Mouse (Mus musculus) embryonic fibroblast, embryonic 13.5 days (primary cell): ENCODE measurements around the gene Micall1. TPM values are rescaled to one million over a fixed set of nuclear protein-coding genes. Genes with fewer than 3 reads are reported as not detected.

Experiments used
- H3K27ac ChIP-seq: 2 replicates; pipeline ENCODE4 v1.5.1; 2012; ENCODE audit warnings: low read length, control low read depth, inconsistent platforms; ENCODE audit not compliant: insufficient read depth
- H3K4me1 ChIP-seq: 2 replicates; pipeline ENCODE4 v1.6.1; 2011; ENCODE audit warnings: low read length; ENCODE audit not compliant: control insufficient read depth, insufficient read depth
- H3K4me3 ChIP-seq: 2 replicates; pipeline ENCODE4 v1.5.1; 2011; ENCODE audit warnings: mild to moderate bottlenecking, control low read depth, low read length; ENCODE audit not compliant: insufficient read depth
- CTCF ChIP-seq: IDR thresholded peaks from 2 replicates; pipeline ENCODE4 v1.5.1; 2011; ENCODE audit warnings: mild to moderate bottlenecking, control low read depth, low read length, moderate library complexity, borderline replicate concordance; ENCODE audit not compliant: insufficient read depth
- POLR2A ChIP-seq: IDR thresholded peaks from 2 replicates; pipeline ENCODE4 v1.6.1; 2011; ENCODE audit warnings: low read depth, mild to moderate bottlenecking, control low read depth, low read length, moderate library complexity
- polyA plus RNA-seq: library from polyadenylated mRNA; stranded (reverse); fragments of >200 nt; gene quantifications from 2 replicates; pipeline ENCODE4 v1.2.4, GENCODE M21; 2011; ENCODE audit warnings: low read depth; ENCODE audit not compliant: missing spikeins, insufficient read length

The Micall1 gene
- polyA plus RNA-seq = 17.0 and 27.4 TPM in 2 replicates

DNA sequence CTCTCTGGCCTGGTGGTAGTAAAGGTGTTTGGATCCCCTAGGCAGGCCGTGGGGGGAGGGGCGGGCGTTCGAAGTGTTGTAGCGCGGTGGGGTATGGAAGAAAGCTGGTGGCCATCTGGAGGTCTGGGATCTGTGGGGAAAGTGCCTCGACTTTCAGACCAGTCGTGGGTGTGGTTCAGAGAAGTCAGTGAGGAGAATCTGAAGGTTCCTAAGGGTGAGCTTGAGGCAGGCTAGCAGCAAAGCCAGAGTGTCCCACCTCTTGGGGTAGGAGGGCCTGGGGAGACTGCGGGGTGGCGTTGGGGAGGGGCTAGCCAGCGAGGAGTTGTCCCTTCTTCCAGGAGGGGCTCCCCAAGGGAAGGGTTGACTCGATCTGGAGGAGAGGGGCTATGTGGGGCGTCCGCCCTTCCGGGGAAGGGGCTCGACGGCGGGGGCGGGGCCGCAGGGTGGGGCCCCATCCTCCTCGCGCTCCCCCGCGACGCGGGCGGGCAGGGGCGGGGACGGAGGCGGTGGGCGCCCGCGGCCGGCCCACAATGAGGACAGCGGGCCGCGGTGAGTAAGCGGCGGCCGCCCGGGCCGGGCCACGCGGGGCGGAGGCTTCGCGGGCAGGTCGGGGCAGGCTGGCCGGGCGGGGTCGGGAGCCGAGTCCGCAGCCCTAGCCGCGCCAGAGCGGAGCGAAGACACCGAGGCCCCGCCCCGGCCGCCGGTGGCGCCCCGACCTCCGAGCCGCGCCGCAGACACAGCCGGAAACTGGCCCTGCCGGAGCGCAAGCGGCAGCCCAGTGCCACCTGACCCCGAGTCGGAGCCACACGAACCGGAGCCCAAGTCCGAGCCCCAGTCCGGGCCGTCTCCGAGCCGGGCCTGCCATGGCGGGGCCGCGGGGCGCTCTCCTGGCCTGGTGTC is at the start of gene Micall1:
Micall1 (plus strand) TSS at position 478 of the 900 bp plus-strand sequence.
- Histone ChIP-seq H3K27ac (peak within 1 kb of the TSS; percentile 98), H3K4me1 (peaks cover 8% of the 10 kb centered on the region; the same call in 1 of the 2 replicates), H3K4me3 (peak within 1 kb of the TSS; percentile 75)
- TF ChIP-seq CTCF (no peak), POLR2A (peak; percentile 71)

DNA sequence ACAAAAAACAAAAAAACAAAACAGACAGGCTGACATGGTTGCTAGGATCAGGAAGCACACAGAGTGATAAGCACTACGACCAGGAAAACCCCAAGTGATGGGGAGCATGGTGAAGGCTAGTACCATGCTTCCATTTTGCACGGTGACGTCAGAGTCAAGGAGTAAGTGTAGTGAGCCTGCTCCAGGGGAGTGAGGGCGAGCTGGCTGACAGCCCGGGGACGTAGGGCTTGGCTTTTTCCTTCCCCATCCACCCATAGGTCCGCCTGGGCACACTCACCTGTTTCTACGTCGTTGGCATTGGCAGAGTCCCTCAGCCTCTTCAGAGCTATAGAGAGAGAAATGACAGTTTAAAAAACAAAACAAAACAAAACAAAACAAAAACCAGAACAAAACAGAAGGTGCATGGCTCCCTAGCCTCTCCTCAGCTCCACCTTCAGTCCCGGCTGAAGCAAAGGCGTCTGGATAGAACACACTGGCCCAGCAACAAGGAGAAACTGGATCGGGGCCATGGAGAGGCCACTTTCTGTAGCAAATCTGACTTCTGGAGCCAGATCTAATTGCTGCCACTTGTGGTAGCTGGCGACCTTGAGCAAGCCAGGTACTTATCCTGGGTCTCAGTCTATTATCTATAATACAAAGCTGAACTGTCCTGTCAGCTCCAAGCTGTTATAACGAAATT is 47.7 kb upstream of the Micall1 start:
- H3K27ac ChIP-seq = no peak overlapping the region
- H3K4me3 ChIP-seq = no peak overlapping the region
- TF ChIP-seq POLR2A = no peak
- TF ChIP-seq CTCF = no peak
- H3K4me1 ChIP-seq = no peaks in the 10 kb centered on the region

DNA sequence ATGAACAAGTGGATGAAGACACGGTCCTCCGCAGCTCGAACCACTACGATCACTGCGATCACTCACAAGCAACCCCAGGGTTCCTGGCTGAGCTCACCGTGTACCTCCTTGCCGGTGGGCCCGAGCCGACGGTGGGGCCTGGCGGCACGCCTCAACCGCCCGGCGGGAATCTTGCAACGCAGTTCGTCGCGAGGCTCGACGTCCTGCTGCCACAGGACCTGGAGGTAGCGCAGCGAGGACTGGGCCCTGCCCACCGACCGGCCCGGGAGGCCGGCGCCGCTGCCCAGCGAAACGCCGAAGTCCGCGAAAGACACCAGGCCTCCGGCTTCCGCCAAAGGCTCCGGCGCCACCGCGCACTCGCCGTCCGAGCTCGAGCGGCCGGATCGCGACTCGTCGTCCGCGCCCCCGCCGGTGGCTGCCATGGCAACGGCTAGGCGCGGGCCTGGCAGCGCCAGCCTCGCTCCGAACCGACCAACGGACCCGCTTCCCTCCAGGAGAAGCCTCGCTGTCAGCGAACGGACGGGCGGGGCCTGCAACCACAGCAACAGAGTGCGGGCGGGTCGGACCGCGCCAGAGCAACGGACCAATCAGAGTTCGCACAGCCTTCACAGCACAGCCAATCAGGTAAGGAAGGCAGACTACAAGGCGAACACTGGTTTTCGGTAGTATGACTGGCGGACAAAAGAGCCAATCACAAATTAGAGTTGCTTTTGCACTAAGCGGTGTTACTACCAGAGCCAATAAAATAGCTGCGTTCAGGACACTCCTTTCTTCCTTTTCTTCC is 46.1 kb upstream of the Micall1 start, which contains the start of gene Ankrd54:
Ankrd54 (minus strand) TSS at position 518 of the 784 bp plus-strand sequence.
- H3K4me1 ChIP-seq = no peaks in the 10 kb centered on the region
- no peak within 1 kb of the TSS for H3K27ac ChIP-seq
- peak within 1 kb of the TSS; percentile 94 for H3K4me3 ChIP-seq
- TF ChIP-seq CTCF = no peak
- TF ChIP-seq POLR2A = peak; percentile 73

DNA sequence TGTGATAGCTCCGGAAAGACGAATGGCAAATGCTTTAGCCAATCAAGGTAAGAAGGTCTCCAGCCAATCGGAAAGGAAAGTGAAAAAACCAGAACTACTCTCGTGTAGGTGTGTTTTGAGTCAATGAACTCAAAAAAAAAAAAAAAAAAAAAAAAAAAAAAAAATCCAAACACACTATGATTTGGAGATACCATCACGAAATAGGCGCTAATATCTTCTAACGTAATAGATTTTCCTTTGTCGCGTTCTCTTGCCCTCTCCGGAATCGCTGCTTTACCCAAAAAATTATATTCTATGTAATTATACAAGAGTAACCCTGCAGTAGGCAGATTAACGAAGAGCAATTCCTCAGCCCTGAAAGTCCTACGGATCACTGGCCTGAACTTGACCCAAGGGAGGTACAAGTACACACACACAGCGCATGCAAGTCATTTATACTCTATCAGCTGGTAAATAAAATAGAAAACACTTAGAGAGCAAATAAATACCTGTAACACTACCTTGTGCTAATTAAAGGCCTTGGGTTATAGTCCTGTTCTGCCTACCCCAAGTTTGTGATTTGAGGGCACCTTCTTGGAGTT is 45.4 kb upstream of the Micall1 start:
- Histone ChIP-seq H3K4me3 (peak overlapping the region; percentile 3; the same call in 1 of the 2 replicates), H3K4me1 (no peaks in the 10 kb centered on the region), H3K27ac (no peak overlapping the region)
- TF ChIP-seq CTCF (no peak), POLR2A (no peak)

DNA sequence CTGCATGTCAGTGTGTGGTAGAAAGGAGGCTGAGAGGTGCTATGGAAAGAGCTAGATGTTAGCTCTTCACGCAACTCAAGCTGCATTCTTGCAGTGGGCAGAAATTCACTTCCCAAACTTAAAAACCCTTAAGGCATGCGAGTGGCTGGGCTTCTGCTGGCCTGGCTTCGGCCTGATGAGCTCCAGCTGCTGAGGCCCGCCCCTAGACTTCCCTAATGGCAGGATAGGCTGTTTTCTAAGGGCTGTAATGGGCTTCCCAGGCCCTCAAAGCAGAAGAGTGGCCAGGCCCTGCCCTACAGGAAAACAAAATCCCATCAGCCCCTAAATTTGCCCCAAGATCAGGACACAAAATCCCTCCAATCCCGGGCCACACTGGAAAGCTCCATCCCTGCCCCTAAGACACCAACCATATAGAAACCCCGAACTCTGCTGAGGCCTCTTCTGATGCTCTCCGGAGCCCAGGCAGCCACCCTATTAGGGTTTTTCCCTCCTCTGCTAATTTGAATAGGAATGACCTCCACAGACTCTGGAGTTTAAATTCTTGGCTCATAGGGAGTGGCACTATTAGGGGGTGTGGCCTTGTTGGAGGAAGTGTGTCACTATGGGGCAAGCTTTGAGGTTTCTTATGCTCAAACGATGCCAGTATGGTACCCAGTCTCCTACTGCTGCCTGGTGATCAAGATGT is 43.5 kb upstream of the Micall1 start:
- H3K4me3 ChIP-seq = no peak overlapping the region
- H3K4me1 ChIP-seq = no peaks in the 10 kb centered on the region
- peak overlapping the region; percentile 39; the same call in 1 of the 2 replicates for H3K27ac ChIP-seq
- TF ChIP-seq CTCF (no peak), POLR2A (no peak; the same call in 1 of the 2 replicates)

DNA sequence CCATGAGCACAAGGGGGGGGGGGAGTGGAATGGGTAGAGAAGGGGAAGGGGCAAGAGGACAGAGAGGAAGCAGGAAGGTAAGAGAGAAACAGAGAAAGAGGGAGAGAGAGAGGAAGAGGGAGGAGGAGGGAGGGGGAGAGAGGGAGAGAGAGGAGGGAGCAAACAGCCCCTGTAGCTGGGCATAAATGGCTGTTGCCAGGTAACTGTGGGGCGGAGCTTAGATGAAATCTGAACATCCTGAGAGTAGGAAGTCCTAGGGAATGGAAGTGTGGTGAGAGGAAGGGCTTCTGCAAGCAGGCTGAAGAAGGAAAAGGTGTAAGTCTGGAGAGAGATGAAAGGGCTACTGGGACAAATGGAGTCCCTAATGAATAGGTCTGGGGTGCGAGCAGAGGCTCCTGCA is 42.4 kb upstream of the Micall1 start:
- TF ChIP-seq CTCF (no peak), POLR2A (no peak)
- Histone ChIP-seq H3K4me1 (no peaks in the 10 kb centered on the region), H3K27ac (no peak overlapping the region), H3K4me3 (no peak overlapping the region)

DNA sequence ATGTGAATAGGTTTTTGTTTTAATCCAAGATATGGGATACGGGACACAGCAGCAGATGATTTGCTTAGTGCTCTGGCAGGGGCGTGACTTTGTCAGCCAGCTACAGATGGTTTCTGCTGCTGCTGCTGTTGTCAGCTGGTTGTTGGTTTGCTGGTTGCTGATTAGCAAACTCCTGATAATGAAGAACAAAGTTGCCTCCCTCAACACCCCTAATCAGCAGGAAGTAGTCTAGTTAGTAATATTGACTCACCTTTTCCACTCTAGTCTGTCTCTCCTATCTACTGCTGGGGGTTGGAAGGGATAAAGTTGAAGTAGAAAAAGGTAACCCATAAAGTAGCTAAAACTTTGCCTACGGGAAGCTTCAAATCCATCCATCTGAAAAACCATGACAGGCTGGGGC is 41.1 kb upstream of the Micall1 start:
- Histone ChIP-seq H3K27ac (no peak overlapping the region), H3K4me3 (no peak overlapping the region), H3K4me1 (no peaks in the 10 kb centered on the region)
- TF ChIP-seq CTCF (no peak), POLR2A (no peak)

DNA sequence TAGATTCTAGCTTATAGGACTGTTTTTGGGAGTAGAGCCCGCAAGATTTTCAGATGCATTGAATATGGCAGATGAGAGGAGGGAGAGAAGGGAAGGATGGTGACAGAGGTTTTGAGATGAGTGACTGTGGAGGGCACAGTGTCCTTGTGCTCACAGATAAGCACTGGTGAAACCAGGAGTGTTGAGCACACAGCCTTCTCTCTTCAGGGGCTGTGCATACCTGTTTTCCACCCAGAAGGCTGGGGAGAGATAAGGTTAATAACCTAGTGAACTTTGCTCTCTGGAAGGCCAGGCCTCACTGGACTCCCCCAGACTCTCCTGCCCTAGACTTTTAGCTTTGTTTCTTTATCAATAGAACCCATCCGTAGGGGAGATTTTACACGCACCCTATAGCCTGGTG is 40.3 kb upstream of the Micall1 start:
- Histone ChIP-seq H3K4me1 (no peaks in the 10 kb centered on the region), H3K27ac (no peak overlapping the region), H3K4me3 (no peak overlapping the region)
- TF ChIP-seq CTCF = no peak
- no peak for TF ChIP-seq POLR2A
